Mouse (Mus musculus): Measurements from ENCODE around the gene Nsun5.

DNA sequence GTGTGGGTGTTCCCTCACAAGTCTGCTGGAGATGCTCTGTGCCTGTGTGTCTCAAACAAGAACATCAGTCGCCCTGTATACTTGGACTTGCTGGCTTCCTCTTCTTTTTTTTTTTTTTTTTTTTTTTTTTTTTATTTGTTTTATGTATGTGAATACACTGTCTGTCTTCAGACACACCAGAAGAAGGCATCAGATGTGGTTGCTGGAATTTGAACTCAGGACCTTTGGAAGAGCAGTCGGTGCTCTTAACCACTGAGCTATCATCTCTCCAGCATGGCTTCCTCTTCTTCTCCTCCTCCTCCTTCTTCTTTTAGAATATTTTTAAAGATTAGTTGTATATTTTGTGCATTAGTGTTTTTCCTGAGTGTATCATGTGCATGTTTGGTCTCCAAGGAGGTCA lies 12.2 kb upstream of the Nsun5 start:
- TF ChIP-seq CTCF (IDR thresholded peaks at IDR 0.05; ENCODE audit: borderline replicate concordance, insufficient read depth, low read depth, low read length), result no peak
- no peak for TF ChIP-seq POLR2A (IDR thresholded peaks at IDR 0.05; ENCODE audit: borderline replicate concordance, insufficient read depth, low read length)

Measured in cerebellum, adult 2 months (tissue).